Mouse (Mus musculus) neural tube, embryonic 14.5 days (tissue): ENCODE data around the gene Palmd. TPM values are rescaled to one million over a fixed set of nuclear protein-coding genes. Genes with fewer than 3 reads are reported as not detected.

Experiments
- ATAC-seq: fragments of 200-750 bp; cut with Nextera tagmentation; 2 replicates; pipeline ENCODE4 v1.8.0; 2017; ENCODE audit warnings: low read depth, mild to moderate bottlenecking, moderate TSS enrichment, moderate library complexity
- H3K27ac ChIP-seq: fragments of 300-500 bp; sonication (generic); 2 replicates; pipeline ENCODE4 v1.5.1; 2014; ENCODE audit warnings: low read depth, mild to moderate bottlenecking, control low read depth, low read length, moderate library complexity, mixed read lengths
- H3K27me3 ChIP-seq: fragments of 300-500 bp; sonication (generic); 2 replicates; pipeline ENCODE4 v1.6.1; 2014; ENCODE audit warnings: low read length; ENCODE audit not compliant: control insufficient read depth, insufficient read depth
- H3K36me3 ChIP-seq: fragments of 300-500 bp; sonication (generic); 2 replicates; pipeline ENCODE4 v1.6.1; 2014; ENCODE audit warnings: low read length, mixed read lengths; ENCODE audit not compliant: control insufficient read depth, insufficient read depth
- H3K4me1 ChIP-seq: fragments of 300-500 bp; sonication (generic); 2 replicates; pipeline ENCODE4 v1.6.1; 2014; ENCODE audit warnings: low read length; ENCODE audit not compliant: control insufficient read depth, insufficient read depth
- H3K4me2 ChIP-seq: fragments of 300-500 bp; sonication (generic); 2 replicates; pipeline ENCODE4 v1.6.1; 2014; ENCODE audit warnings: mild to moderate bottlenecking, low read depth, low read length, control low read depth
- H3K4me3 ChIP-seq: fragments of 300-500 bp; sonication (generic); 2 replicates; pipeline ENCODE4 v1.5.1; 2014; ENCODE audit warnings: low read depth, low read length, control low read depth, mixed read lengths
- H3K9ac ChIP-seq: fragments of 300-500 bp; sonication (generic); replicated peaks from 2 replicates; pipeline ENCODE4 v1.6.1; 2014; ENCODE audit warnings: low read depth, mild to moderate bottlenecking, control low read depth, low read length, mixed read lengths
- H3K9me3 ChIP-seq: fragments of 300-500 bp; sonication (generic); 2 replicates; pipeline ENCODE4 v1.6.1; 2016; ENCODE audit warnings: low read length; ENCODE audit not compliant: control insufficient read depth
- WGBS: fragments of 180-500 bp; shearing (Covaris S2); extraction: QIAGEN DNeasy Blood & Tissue Kit; methylation state at CpG from one replicate; pipeline ENCODE4 v1.1.7; 2014; 5-methylcytosine and 5-hydroxymethylcytosine counted together
- polyA plus RNA-seq: library from polyadenylated mRNA; unstranded; fragments of >200 nt; fragmentation: Nextera tagmentation; extraction: Ambion mirVana; gene quantifications from 2 replicates; pipeline ENCODE4 v1.2.1, GENCODE M21; 2014

Palmd gene
- polyA plus RNA-seq, 1 experiment from 2014 or later, result 6.0 TPM

DNA sequence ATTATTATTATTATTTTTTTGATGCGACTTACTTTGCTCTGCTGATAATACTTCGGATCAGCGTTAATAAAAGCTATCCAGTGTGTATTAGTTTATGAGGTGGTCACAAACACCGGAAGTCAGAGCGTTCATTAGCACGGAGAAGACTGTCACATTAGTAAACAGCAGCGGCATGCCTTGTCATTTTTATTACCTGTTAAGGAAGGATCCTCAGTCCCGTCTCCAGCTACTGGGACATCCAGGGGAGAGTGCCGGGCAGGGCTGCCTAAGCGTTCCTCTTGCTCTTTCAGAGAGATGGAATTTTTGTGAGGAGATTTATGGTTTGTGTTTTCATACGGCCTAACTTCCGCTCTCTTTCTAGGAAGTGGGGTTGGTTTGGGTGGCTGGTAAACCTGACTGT lies 45.7 kb downstream of the Palmd start:
- Histone ChIP-seq H3K4me3 (no peak overlapping the region), H3K4me2 (no peak overlapping the region), H3K36me3 (no peaks in the 10 kb centered on the region), H3K4me1 (no peaks in the 10 kb centered on the region), H3K27ac (no peak overlapping the region), H3K9ac (no peak overlapping the region), H3K9me3 (no peaks in the 10 kb centered on the region), H3K27me3 (no peaks in the 10 kb centered on the region)
- no peak for ATAC-seq
- WGBS, result 67% methylated on average over 12 of the region's 12 CpGs

DNA sequence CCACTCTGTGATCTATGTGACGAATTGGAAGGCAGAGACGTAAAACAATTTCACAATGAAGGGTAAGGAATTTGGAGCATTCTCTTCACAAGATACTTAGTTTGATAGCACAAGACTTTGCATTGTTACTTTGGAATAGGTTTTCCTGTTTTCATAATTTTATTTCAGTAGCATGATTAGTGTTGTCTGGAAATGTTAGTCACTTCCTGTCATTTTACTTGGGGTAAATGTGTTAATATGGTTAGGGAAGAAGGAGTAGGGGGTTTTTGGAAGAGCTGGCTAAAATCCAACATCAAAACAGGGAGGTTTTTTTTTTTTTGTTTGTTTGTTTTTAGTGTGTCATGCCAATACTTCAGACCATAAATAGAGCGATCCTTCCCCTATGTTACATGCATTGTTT lies 47.3 kb downstream of the Palmd start:
- no peak overlapping the region for H3K9ac ChIP-seq
- no peak for ATAC-seq
- 86% methylated on average over 3 of the region's 3 CpGs for WGBS
- H3K4me3 ChIP-seq, result no peak overlapping the region
- no peaks in the 10 kb centered on the region for H3K4me1 ChIP-seq
- no peaks in the 10 kb centered on the region for H3K9me3 ChIP-seq
- no peaks in the 10 kb centered on the region for H3K36me3 ChIP-seq
- H3K27ac ChIP-seq, result no peak overlapping the region
- no peaks in the 10 kb centered on the region for H3K27me3 ChIP-seq
- no peak overlapping the region for H3K4me2 ChIP-seq

DNA sequence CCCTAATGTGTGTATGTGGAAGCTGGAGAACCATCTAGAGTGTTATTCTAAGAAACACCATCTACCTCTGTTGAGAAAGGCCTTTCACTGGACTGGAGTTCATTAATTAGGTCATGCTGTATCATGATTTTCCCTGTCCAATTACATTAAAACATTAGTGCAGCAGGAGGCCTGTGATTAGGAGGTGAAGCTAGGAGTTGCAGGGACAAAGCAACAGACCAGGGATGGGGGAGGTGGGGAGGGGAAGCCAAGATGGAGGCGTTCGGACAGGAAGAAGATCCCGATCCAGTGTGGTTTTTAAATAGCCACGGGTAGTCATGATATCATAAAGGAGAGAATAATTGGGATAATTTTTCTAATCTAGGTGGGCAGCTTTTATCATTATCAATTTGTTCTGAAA lies 51.8 kb downstream of the Palmd start:
- Histone ChIP-seq H3K27ac (no peak overlapping the region), H3K4me3 (no peak overlapping the region), H3K9ac (no peak overlapping the region), H3K27me3 (no peaks in the 10 kb centered on the region), H3K4me2 (no peak overlapping the region), H3K9me3 (no peaks in the 10 kb centered on the region), H3K4me1 (no peaks in the 10 kb centered on the region), H3K36me3 (no peaks in the 10 kb centered on the region)
- WGBS, result 96% methylated on average over 4 of the region's 4 CpGs
- ATAC-seq, result no peak

DNA sequence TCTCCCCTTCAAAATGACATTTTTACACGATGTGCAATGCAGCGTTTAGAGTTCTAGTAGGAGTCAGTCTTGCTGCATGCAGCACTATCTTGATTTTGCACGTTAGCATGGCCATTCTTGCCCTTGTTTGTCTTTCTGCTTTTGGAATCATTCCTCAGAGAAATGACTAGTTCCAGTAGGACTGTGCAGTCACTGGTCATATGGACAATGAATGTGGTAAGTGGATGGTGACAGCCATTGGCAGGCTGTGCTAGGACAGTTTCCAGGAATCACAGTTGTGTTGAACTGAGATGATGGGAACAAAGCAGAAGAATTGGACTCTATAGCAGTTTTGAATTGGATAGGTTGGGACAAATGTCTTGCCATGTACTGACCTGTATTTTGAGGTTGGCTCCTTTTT lies 53.9 kb downstream of the Palmd start:
- WGBS, result 95% methylated on average over 3 of the region's 3 CpGs
- H3K9ac ChIP-seq, result no peak overlapping the region
- H3K27ac ChIP-seq, result no peak overlapping the region
- no peaks in the 10 kb centered on the region for H3K9me3 ChIP-seq
- no peaks in the 10 kb centered on the region for H3K36me3 ChIP-seq
- ATAC-seq, result no peak
- H3K4me2 ChIP-seq, result no peak overlapping the region
- no peak overlapping the region for H3K4me3 ChIP-seq
- H3K27me3 ChIP-seq, result no peaks in the 10 kb centered on the region
- no peaks in the 10 kb centered on the region for H3K4me1 ChIP-seq

DNA sequence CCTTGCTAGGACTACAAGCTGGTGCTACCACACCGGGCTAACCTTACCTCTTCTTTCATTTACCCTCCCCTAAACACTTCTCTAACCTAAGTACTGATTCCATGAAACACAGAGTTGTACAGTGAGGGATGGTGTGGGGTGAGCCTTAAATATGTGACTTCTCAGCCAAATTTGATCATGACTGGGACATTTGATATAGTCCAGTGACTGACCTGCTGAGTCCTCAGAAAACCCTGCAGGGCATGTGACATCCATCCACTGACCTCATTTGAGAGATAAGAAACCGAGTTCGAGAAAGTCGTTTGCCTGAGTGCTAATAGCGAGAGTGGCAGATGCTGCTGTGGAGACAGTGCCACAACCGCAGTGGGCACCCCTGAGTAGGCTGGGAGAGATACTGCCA lies 54.4 kb downstream of the Palmd start:
- no peak overlapping the region for H3K9ac ChIP-seq
- H3K27me3 ChIP-seq, result no peaks in the 10 kb centered on the region
- no peak overlapping the region for H3K4me2 ChIP-seq
- ATAC-seq, result no peak
- H3K4me3 ChIP-seq, result no peak overlapping the region
- WGBS, result 92% methylated on average over 6 of the region's 6 CpGs
- no peaks in the 10 kb centered on the region for H3K4me1 ChIP-seq
- no peak overlapping the region for H3K27ac ChIP-seq
- H3K36me3 ChIP-seq, result no peaks in the 10 kb centered on the region
- H3K9me3 ChIP-seq, result no peaks in the 10 kb centered on the region

DNA sequence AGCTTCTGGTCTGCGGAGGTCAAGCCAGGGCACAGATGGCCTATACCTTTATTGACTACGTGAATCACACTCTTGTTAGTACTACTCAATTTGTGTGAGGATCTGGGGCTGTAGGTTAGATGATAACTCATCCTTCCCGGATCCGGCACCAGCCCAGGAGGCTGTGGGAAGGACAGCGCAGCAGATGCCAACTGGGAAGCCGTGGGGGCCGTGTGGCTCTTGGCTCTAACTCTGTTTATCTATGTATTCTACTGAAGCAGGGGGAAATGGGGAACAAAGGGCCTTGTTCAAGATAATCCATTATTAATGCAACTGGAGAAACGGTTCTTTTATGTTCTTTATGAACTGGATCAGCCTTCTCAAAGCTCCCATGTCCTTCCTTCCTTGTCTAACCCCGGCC lies 62.2 kb downstream of the Palmd start:
- no peak for ATAC-seq
- Histone ChIP-seq H3K4me2 (no peak overlapping the region), H3K4me1 (no peaks in the 10 kb centered on the region), H3K27ac (no peak overlapping the region), H3K9me3 (no peaks in the 10 kb centered on the region), H3K9ac (no peak overlapping the region), H3K27me3 (no peaks in the 10 kb centered on the region), H3K36me3 (no peaks in the 10 kb centered on the region), H3K4me3 (no peak overlapping the region)
- 65% methylated on average over 9 of the region's 9 CpGs for WGBS

DNA sequence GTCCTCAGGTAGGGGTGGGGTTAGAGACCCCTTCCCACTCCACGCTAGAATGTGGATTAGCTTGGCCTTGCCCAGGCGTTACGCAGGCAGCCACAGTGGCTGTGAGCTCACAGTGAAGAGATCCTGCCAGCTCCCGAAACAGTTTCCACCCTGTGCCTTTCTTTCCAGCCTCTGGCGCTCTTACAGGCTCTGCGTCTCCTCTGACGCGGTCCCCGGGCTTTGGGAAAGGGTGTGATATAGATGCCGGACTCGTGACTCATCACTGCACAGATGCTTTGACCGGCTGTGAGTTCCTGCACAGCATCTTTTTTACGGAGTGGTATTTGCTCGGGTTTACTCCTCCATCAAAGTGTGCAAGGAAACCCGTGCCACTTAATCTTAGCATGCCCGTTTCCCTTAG lies 62.9 kb downstream of the Palmd start:
- H3K27me3 ChIP-seq, result no peaks in the 10 kb centered on the region
- no peak overlapping the region for H3K4me3 ChIP-seq
- no peaks in the 10 kb centered on the region for H3K36me3 ChIP-seq
- H3K9ac ChIP-seq, result no peak overlapping the region
- H3K4me2 ChIP-seq, result no peak overlapping the region
- 82% methylated on average over 16 of the region's 16 CpGs for WGBS
- ATAC-seq, result no peak; the same call in 1 of the 2 replicates
- no peaks in the 10 kb centered on the region for H3K4me1 ChIP-seq
- H3K9me3 ChIP-seq, result no peaks in the 10 kb centered on the region
- no peak overlapping the region for H3K27ac ChIP-seq

DNA sequence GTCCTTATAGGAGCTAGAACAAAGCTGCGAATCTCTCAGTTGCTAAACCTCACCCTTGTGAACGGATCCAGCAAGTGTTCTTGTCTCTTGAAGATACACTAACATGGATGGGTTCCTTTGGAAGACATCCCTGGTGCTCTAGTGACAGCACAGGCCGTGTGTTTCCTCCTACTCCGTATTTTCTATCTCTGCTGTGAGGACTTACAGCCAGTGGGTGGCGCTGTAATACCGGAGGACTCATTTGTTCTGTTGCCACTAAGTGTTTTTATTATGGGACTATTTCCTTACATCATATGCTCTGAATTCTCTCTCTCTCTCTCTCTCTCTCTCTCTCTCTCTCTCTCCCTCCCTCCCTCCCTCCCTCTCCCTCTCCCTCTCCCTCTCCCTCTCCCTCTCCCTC lies 64.6 kb downstream of the Palmd start:
- H3K36me3 ChIP-seq, result no peaks in the 10 kb centered on the region
- ATAC-seq, result peak; percentile 85
- H3K9me3 ChIP-seq, result no peaks in the 10 kb centered on the region
- H3K4me1 ChIP-seq, result no peaks in the 10 kb centered on the region
- H3K27me3 ChIP-seq, result no peaks in the 10 kb centered on the region
- H3K4me2 ChIP-seq, result no peak overlapping the region
- H3K9ac ChIP-seq, result no peak overlapping the region
- H3K4me3 ChIP-seq, result no peak overlapping the region
- H3K27ac ChIP-seq, result no peak overlapping the region
- WGBS, result 21% methylated on average over 6 of the region's 6 CpGs

DNA sequence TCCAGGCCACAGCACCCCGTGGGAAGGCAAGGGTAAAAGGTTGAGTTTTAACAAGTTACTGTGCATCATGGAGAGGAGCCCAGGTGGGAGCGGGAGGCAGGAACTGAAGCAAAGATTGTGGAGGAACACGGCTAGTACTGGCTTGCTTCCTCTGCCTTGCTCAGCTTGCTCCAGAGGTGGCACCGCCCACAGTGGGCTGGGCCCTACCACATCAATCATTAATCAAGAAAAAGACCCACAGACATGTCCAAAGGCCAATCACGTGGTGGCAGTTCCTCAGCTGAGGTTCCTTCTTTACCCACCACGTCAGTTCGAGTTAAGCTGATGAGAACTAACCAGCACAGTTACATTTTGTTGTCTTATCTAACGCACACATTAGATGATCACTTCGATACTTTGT lies 75.9 kb downstream of the Palmd start:
- Histone ChIP-seq H3K27me3 (no peaks in the 10 kb centered on the region), H3K27ac (no peak overlapping the region), H3K4me2 (no peak overlapping the region), H3K4me3 (no peak overlapping the region), H3K9ac (no peak overlapping the region), H3K36me3 (no peaks in the 10 kb centered on the region), H3K9me3 (no peaks in the 10 kb centered on the region), H3K4me1 (no peaks in the 10 kb centered on the region)
- no peak for ATAC-seq
- WGBS, result 86% methylated on average over 9 of the region's 9 CpGs

DNA sequence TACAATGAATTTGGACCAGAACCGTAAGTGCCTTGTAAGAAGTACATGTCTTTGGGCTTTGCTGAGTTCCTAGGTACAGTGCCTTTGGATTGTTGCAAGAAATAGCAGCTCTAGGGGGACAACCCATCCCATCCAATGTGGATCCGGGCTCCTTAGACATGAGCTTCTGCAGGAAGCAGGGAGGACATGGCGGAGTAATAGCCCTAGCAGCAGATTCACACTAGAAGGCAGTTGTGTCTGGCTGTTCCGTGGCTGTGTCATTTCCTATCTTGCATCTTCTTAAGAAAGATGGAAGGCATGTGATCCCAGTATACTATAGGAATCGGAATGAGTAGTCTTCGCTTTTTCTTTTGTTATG lies 76.6 kb downstream of the Palmd start:
- ATAC-seq, result no peak
- no peak overlapping the region for H3K27ac ChIP-seq
- H3K9me3 ChIP-seq, result no peaks in the 10 kb centered on the region
- no peak overlapping the region for H3K4me3 ChIP-seq
- H3K9ac ChIP-seq, result no peak overlapping the region
- 92% methylated on average over 6 of the region's 6 CpGs for WGBS
- no peak overlapping the region for H3K4me2 ChIP-seq
- no peaks in the 10 kb centered on the region for H3K36me3 ChIP-seq
- no peaks in the 10 kb centered on the region for H3K27me3 ChIP-seq
- no peaks in the 10 kb centered on the region for H3K4me1 ChIP-seq
